Mouse (Mus musculus) A20 (cell line): ENCODE measurements at regions not wholly inside any gene's neighbourhood (a gene's known extent, or its start where the extent isn't known, plus 50 kb on each side); places are given as distances from the start of the nearest gene placed in this dataset.
A peak's percentile ranks its signal among the peaks of the same experiment; 100 is the strongest.

Experiments
- DNase-seq: peaks from one replicate; pipeline ENCODE4 v3.0.0-alpha.2; 2011; ENCODE audit warnings: low read depth, low spot score

DNA sequence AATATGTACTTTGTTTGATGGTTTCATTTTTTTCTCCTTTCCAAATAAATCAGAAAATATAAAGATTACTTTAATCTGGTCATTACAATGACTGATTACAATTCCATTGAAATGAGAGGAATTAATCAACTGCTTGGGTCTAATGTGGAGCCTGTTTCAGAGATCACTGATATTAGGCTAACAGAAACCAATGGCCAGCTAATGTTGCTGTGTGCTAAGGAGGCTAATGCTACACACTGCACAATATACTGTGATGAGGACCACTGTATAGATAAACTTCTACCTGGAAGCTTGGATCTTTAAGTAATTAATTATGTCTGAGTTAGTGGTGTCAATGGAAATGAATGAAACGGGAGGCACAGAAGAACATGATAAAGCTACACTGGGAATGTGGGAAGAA, 284.6 kb upstream of the Dab2 start:
- DNase-seq: no peak

DNA sequence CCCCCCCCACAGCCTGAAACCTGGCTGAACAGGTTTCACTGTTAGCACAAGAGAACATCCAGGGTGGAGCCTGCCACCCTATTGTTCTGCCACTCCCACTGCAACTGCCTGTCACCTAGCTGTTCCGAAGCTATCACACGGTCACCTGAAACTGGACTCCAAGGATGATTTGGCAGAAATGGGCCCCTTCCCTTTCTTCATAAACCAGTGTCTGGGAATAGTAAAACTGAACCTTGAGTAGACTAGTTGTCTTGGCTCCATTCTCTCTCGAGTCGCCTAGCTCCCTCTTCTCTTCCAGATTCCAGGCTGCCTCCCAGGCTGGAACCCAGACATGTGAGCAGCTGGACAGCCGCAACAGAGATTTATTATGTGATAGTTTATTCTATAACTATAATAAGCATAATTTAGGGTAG, 282.9 kb upstream of the Dab2 start:
- no peak for DNase-seq

DNA sequence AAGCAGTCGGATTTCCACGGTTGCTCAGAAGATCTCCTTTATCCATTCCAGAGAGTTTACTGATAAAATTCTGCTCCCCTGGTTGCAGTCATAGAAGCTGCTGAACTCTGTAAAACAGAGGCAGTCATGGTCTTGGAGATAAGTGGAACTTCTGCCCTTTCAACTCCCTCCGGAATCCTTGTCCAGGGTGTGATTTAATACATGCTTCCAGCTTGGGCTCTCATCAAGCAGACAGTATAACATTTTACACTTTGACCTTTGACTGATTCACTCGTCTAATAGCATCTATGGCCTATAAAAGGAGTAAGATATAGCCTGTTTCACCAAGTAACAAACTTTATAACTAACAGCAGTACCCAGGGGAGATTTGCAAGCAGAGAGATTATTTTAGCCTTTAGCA, 274.0 kb upstream of the Dab2 start:
- DNase-seq: no peak

DNA sequence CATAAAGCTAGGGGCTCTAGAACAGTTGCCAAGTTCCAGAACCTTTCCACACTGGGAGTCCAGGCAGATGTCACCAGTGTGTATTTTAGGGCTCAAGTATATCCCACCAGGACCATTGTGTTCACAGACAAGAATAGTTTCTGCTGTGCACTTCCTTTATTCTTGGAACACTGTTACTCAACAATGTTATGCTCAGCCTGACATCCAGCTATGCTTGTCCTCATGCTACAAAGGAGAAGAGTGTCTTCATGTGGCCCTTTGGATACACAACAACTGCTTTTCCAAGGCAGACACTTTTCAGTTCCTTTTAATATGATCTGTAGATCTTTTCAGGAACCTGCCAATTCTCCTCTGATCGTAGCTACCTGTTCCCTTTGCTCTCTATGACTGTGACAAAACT, 270.4 kb upstream of the Dab2 start:
- DNase-seq: no peak

DNA sequence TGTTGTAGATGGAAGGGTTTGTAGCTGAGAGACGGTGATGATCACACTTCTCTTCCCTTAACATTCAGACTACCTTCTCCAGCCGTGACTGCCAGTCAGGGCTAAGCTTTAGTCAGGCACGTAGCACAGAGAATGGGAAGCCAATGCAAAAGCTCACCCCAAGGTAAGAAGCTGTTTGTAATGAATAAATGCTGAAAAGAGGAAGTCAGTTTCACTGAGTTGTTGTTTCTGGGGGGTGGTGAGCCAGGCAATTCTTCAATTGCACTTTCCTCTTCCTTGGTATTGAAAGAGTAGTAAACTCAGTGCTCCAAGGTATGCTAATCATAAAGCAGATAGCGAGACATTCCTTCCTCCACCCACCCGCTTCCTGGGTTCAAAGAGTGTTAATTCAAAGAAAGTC, 269.2 kb upstream of the Dab2 start:
- no peak for DNase-seq

DNA sequence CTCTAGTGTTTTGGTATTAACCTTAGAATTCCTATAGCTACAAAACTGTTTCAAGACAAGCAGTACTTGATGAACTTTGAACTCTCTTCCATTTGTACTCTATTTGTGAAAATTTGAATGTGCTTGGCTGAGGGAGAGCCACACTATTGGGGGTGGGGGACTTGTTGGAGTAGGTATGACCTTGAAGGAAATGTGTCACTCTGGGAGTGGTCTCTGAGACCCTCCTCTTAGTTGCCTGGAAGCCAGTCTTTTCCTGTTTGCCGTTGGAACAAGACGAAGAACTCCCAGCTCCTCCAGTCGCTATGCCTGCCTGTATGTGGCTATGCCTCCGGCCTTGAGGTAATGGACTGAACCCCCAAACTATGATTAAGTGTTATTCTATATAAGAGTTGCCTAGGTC, 265.4 kb upstream of the Dab2 start:
- DNase-seq: no peak

DNA sequence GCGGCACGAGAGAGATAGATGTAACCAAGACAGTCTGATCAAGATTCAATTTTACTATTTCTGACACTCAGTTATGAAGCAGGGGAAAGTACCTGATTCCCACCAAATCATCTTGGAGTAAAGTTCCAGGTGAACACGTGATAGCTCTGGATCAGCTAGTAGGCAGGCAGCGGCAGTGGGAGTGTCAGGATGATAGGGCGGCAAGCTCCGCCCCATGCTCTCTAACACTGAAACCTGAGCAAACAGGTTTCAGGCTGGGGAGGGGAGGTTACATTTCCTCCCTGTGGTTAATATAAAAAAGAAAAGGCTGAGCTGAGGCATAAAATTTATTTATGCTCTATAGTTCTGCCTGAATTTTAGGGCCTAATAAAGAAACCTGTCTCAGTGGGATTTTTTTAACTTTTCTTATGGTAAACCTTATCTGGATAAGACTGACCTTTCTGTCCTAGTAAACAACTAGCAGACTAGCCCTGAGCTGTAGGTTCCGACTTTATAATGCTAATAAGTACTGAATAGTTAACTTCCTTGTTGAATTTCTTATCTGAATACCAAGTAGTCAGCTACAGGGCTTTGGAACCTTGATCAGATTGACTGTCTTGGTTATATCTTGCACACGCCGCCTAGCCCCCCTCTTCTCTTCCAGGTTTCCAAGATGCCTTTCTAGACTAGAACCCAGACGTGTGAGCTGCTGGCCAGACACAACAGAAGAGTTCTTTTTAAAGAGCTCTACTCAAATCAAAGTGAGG, 254.9 kb upstream of the Dab2 start:
- no peak for DNase-seq

DNA sequence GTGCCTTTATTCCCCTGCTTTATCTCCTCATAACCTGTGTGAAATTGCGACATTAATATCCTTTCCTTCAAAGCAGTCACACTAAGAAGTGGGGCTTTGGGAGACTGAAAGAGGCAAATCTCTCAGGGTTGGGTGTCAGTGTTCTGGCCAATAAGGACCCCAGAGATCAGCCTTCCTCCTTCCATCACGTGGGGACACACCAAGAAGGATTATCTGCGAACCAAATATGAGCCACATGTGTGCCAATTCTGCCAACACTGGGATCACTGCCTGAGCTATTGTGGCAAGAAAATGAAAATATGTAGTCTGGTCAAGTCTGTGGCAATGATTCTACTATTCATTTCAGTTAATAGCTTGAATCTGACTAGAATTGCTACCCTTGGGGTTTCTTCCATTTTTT, 243.9 kb upstream of the Dab2 start:
- no peak for DNase-seq

DNA sequence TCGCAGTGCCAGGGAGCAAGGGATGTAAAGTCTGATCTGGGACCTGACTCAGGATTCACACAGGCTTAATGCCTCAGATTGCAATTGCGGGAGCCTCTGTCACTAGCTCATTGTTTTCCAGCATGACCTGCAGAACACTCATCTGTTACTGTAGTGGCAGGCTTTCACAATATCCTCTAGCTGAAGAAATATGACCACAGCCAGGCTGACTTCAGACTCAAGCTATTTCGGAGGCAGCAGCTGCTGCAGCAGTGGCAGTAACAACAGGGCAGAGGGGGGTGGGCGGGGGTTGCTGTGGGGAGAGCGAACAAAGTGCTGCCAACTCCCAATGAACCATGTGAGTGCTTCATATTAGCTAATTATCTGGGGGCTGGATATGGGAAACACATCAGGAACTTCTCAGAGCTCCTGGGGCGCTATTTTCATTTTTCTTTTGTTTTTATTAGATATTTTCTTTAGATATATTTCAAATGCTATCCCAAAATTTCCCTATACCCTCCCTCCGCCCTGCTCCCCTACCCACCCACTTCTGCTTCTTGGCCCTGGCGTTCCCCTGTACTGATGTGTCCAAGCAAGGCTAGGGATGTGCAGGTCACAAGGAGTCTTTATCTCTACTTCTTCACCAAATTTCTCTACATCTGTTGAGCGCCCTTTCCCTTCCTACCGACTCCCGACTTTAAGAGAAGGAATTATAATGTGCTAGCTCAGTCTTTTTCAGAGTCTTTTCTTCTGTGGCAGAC, 242.5 kb upstream of the Dab2 start:
- DNase-seq: no peak

DNA sequence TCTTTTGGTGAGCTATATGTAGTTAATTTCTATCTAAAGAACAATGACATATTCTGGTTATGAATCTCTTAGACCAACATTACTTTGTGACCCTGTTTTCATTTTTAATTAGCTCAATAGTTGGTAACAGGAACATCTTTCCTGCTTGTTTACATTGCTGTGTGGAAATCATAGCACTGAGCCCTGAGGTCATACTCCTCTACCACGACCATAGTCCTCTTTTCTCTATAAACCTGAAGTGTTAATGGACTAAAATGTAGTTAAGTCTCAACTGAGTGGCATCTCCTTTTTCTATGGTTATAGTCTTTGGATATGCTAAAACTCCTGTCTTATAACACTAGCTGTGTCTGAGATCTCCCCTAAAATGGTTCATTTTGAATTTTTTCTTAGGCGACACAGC, 240.2 kb upstream of the Dab2 start:
- no peak for DNase-seq

DNA sequence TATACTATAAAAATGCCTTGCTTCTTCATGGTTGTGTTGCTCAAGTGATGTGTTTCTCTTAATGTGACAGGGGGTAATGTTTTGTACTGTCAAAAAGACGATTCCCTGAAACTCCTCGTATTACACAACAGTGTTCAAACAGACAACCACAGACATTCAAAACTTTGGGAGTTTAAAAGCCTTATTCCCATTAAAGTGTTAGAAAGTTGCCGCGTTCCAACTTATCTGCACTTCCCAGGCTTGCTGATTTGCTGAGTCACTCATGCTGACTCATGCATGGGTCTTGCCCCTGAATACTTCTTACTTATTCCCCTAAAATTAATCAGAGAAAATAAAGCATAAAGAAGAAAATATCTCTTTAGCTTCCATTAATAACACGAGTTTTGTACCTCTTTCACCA, 239.8 kb upstream of the Dab2 start:
- DNase-seq: no peak

DNA sequence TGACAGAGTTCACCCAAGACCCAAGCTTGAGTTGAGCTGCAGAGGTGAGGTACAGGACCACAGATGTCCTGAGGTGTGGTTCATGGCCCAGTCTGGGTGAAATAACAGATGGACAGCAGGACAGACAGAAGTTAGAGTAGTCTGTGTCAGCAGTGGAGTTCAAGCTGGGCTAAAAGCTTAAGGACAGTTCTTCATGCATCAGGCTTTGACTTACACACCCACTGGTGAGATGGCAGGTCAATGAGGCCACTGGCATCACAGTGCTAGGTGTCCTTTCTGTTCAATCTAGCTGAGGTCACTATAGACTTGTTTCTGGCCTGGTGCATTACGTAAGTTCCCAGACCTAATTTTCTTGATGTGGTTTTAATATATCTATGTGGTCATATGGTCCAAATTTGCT, 238.9 kb upstream of the Dab2 start:
- DNase-seq: no peak

DNA sequence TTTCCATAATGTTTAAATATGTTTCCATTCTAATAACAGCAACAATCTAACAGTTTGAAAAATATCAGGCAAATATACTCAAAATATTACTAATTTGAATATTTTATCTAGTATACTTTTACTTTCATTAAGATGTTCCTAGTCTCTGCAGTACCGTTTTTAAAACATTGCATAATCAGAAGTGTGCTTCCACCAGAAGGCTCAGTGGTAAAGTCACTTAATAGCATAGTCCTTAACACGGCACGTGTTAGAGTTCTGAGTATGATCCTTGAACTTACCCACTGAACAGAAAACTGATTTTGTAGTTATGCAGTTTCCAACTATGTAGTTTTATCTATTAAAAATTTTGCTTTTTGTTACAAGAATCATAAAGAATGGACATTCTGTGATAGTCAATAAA, 234.5 kb upstream of the Dab2 start:
- DNase-seq: no peak

DNA sequence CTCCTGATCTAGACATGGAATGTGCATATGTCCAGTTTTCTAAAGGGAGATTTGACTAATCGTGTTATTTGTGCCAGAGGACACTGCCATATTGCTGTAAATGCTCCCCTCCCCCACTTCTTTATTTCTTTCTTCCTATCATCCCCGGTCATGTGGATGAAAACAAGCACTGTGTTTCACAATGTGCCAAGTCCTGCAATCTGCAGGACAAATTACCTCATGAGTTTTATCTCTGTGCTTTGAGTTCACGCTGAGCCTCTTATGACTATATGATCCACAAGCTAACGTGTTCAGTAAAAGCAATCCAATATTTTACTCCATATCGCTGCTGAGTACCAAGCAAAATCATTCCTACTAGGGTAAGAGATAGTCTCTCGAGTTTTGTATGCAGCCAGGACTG, 232.2 kb upstream of the Dab2 start:
- no peak for DNase-seq

DNA sequence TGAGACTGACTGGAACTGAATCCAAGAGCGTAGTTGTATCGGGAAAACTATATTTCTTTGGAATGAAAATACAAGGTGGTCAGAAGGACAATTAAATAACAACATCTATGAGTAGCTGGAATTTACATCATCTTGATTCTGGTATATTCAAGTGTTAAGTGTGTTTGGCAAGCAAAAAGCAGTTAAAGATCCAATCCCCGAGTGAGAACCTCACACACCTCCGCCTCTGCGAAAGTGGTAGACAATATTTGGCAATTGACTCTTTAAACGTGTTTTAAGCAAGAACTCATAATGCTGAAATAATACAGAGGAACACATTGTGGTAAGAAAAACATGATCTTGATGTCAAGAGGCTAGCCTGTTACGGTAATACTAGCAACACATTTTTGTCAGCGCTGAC, 231.2 kb upstream of the Dab2 start:
- DNase-seq: no peak

DNA sequence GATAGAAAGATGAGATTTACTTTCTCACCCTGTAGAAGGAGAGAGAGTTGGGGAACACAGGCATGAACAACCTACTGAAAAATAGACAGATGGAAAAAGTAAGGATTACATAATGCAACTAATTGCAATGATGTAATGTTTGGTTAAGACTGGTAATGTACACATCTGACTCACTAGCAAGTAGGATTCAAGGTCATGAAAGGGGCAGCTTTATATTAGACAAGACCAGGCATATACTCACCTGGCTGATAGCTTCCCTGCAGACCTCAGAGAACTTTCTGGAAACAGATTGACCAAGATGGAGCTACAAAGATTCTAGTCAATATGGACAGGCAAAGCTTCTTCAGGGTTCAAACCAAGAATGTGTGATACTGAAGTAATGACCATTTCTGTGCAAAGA, 227.7 kb upstream of the Dab2 start:
- DNase-seq: no peak

DNA sequence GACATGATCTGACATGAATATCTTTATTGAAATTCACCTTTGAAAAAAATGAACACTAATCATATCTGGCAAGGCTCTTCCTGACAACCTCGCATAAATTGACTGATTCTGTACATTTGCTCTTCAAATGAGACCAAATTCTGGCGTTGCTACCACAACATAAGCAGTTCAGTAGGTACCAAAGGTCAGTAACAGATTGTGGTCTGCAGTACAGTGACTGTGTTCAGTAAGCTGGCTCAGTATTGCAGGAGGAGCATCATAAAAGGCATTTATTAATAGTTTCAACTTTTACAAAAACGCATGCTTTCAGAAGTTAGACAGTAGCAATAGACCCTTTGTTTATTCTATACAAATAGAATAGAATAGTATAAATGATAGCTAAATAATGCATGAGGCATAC, 226.7 kb upstream of the Dab2 start:
- DNase-seq: no peak

DNA sequence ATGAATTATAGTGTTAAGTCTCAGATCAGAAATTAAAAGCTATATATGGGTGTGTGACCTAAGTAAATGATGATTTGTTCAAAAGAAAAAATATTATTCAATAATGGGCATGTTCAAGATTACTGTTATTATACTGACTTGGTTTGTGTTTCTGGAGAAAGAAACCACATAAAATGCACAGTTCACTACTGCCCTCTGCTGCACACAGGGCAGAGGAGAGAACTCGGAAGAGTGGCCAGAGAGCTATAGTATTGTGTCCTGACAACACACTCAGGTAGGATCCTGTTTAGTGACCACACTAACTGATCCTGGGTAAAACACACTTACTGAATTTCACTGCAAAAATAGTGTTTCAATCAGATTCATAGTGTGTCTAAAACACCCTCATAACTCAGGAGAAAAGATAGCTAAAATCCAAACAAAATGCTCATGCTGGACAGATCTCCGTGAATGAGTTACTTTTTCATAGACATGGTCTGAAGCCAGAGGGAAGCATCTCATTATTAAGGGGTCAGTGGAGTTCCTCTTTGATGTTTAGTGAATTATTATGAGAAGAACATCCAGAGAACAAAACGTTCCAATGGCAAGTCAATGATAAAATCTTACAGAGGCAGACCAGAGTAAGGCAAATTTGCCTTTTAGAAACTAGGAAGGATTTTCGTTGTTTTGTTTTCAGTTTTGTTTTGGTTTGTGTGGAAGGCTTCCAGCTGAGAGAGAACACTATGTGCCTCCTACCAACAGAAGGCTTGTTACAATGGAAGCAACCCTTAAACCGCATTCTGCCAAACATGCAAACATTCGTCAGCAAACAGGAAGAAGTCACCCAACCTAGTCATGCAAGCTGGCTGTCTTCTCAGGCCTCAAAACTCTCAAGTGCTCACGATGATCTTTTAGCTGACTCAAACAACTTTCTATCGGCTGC, 218.6 kb upstream of the Dab2 start:
- peak; percentile 18 for DNase-seq

DNA sequence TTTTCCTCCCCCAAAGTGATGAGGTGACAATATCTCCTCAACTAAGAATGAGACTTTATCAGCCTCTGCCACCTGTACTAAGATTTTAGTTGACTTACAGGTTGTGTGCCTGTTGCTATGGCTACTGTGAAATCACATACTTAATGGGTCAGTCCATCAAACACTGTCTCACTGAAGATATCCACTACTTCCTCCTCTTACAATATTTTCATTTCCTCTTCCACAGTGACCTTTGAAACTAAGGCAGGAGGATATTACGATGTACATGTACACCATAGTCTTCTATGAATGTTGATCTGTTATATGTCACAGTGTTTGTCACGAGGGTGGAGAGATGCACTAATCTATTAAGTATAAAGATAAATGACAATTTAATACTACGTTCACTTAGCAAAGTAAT, 212.4 kb upstream of the Dab2 start:
- DNase-seq: no peak

DNA sequence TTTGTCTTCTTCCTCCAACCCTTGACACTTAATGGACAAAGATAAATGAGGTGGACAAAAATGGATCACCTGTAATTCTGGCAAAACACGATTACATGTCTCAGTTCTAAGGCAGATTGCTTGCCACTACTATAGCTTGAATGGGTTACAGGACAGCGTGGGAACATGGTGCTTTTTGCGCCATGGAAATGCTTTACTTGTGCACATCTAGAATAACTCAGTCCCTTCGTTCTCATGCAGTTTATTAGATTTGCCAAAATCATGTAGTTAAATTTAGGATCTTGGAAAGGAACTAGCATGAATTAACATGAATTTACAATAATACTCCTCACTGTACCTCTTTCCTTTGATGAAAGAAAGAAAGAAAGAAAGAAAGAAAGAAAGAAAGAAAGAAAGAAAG, 211.1 kb upstream of the Dab2 start:
- no peak for DNase-seq

DNA sequence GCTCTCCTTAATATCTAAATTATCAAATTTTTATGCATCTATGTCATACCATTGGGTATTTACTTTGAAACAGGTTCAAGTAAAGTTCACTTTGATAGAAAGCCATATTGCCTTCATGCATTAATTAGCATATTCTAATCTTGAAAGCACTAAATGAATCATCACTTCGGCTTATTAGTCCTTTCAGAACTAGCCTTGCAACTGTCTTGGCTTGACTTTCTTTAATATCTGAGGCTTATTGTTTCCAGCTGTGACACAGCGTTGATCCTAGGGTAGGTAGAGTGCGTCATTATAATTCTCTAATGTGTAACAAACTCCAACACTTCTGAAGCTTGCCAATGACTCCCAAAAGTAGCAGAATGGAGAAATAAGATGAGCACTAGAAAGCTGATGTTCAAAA, 169.9 kb upstream of the Dab2 start:
- DNase-seq: no peak

DNA sequence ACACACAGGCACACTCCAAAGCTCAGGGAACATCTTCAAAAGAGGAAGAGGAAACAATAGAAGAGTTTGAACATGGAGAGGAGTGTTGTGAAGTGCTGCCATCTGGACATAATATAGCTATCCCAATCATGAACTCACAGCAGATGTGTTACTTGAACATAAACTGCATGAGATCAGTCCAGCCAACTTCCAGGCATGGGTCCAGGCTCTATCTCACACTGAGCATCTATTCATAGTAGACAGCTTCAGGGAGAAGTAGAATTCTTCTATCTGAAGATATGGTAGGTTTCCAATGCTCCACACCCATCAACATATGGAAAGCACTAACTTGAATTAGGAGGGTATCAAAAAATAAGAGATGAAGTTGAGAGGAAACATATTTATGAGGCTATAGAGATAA, 167.4 kb upstream of the Dab2 start:
- DNase-seq: no peak

DNA sequence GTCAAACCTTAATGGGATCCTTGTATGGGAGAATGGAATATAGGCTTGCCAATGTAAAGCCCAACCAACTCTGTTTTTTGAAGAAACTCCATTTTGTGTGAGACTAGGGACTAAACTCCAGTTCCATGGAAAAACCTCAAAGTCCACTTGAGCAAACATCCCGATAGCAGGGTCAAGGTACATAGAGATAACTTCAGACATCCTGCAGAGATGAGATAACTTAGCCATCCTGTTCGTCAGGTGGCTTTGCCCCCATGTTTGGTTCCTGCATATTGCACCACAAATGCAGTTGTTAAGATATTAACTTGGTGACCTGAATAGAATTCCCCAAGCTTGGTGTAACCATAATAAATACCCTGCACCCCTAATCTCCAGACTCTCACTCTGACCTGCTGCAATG, 154.5 kb upstream of the Dab2 start:
- DNase-seq: no peak
